Mouse (Mus musculus): ENCODE data around the gene 4930442H23Rik.
"Not testable (repeated sequence)": the region's sequence is repeated elsewhere in the genome, so short reads cannot be mapped to it uniquely, and the experiment has no call there.

The 4930442H23Rik gene

GRCm38 (mm10) chr10:81183805-81184204, at the start of gene 4930442H23Rik:
Gene 4930442H23Rik, minus strand, starts transcription at chr10:81183849.
- no peak for DNase-seq

GRCm38 (mm10) chr10:81233226-81233585, 49.6 kb upstream of the 4930442H23Rik start:
- no peak for DNase-seq

- peak; percentile 95 for DNase-seq
Observed at GRCm38 (mm10) chr10:81232580-81233225, 49.1 kb upstream of the 4930442H23Rik start, which contains the start of gene Zfr2. Gene Zfr2, plus strand, starts transcription at chr10:81233155.

- DNase-seq = no peak
Observed at GRCm38 (mm10) chr10:81231436-81231835, 47.8 kb upstream of the 4930442H23Rik start.

- peak; percentile 55 for DNase-seq
Observed at GRCm38 (mm10) chr10:81230438-81231332, 47.0 kb upstream of the 4930442H23Rik start, which contains the start of gene Atcay. Gene Atcay, minus strand, starts transcription at chr10:81230833.

GRCm38 (mm10) chr10:81229735-81230437, 46.2 kb upstream of the 4930442H23Rik start:
- DNase-seq = peak; percentile 49

- not testable (repeated sequence) for DNase-seq
Observed at GRCm38 (mm10) chr10:81223731-81224130, 40.1 kb upstream of the 4930442H23Rik start.

GRCm38 (mm10) chr10:81221402-81222015, 37.9 kb upstream of the 4930442H23Rik start:
- DNase-seq = no peak

GRCm38 (mm10) chr10:81217964-81218363, 34.3 kb upstream of the 4930442H23Rik start:
- DNase-seq = peak; percentile 82

- DNase-seq = peak; percentile 53
Observed at GRCm38 (mm10) chr10:81217267-81217666, 33.6 kb upstream of the 4930442H23Rik start.

- no peak for DNase-seq
Observed at GRCm38 (mm10) chr10:81216810-81217209, 33.2 kb upstream of the 4930442H23Rik start.

- no peak for DNase-seq
Observed at GRCm38 (mm10) chr10:81216260-81216659, 32.6 kb upstream of the 4930442H23Rik start.

GRCm38 (mm10) chr10:81210154-81210553, 26.5 kb upstream of the 4930442H23Rik start:
- DNase-seq = no peak

- DNase-seq = no peak
Observed at GRCm38 (mm10) chr10:81204137-81204536, 20.5 kb upstream of the 4930442H23Rik start.

- DNase-seq = no peak
Observed at GRCm38 (mm10) chr10:81202978-81203720, 19.5 kb upstream of the 4930442H23Rik start.

- DNase-seq = no peak
Observed at GRCm38 (mm10) chr10:81201807-81202758, 18.4 kb upstream of the 4930442H23Rik start, which contains the start of gene Nmrk2. Gene Nmrk2, minus strand, starts transcription at chr10:81202051.

- no peak for DNase-seq
Observed at GRCm38 (mm10) chr10:81200605-81201287, 17.1 kb upstream of the 4930442H23Rik start.

- DNase-seq = no peak
Observed at GRCm38 (mm10) chr10:81200141-81200540, 16.5 kb upstream of the 4930442H23Rik start.

GRCm38 (mm10) chr10:81198990-81199389, 15.3 kb upstream of the 4930442H23Rik start:
- no peak for DNase-seq

GRCm38 (mm10) chr10:81198230-81198629, 14.6 kb upstream of the 4930442H23Rik start:
- peak; percentile 72 for DNase-seq
